Mouse (Mus musculus) kidney, adult 2 months (tissue): ENCODE data around the gene E2f7.

Experiments
- CTCF ChIP-seq: fragments of 200-500 bp; conservative IDR thresholded peaks from 2 replicates; pipeline ENCODE4 v1.5.1; 2011; ENCODE audit warnings: low read depth, mild to moderate bottlenecking, control low read depth, low read length, moderate library complexity, mixed read lengths; ENCODE audit not compliant: insufficient read depth, insufficient read length
- POLR2A ChIP-seq: fragments of 200-500 bp; IDR thresholded peaks from one replicate; pipeline ENCODE4 v1.6.1; 2011; ENCODE audit warnings: low read depth, low read length, control low read depth

- TF ChIP-seq CTCF (no peak), POLR2A (no peak)
Observed at GRCm38 (mm10) chr10:110744686-110745639, at the start of gene E2f7.
